Mouse (Mus musculus): ENCODE measurements around the gene Eya2.

DNA sequence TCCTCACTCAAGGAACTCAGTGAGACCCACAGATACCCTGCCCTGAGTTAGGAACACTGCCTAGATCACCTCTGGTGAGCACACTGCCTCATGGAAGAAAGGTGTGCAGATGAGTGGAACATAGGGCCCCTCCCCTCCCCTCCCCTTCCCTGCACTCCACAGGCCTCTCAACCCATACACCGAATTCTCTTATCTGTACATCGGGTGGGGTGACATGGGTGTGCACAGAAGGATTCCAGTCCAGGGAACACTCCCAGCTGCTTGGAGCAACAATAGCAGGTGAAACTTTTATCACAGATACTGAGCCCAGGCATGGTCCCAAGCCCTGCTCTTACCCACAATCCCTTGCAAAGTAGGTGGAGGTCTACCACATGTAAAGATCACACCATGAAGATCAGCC, 26.7 kb downstream of the Eya2 start:
- TF ChIP-seq CTCF (IDR thresholded peaks at IDR 0.05; ENCODE audit: low read depth, low read length) (no peak), POLR2A (IDR thresholded peaks at IDR 0.05; ENCODE audit: extremely low read depth, insufficient read depth, low read length) (no peak)

All from liver, adult 2 months (tissue).